Mouse (Mus musculus): ENCODE data around the gene Chst11.

- TF ChIP-seq CTCF (IDR thresholded peaks at IDR 0.05; ENCODE audit: borderline replicate concordance, extremely low read depth, insufficient read depth, insufficient read length) (no peak), POLR2A (IDR thresholded peaks at IDR 0.05; ENCODE audit: borderline replicate concordance, extremely low read depth, insufficient read depth, insufficient read length, poor library complexity, severe bottlenecking) (no peak)
Observed at GRCm38 (mm10) chr10:83066159-83066558, 80.9 kb downstream of the Chst11 start.
